Mouse (Mus musculus): ENCODE results near the gene Dgke.

- TF ChIP-seq CTCF (IDR thresholded peaks at IDR 0.05; ENCODE audit: control insufficient read depth, insufficient read depth, insufficient read length) (no peak), USF1 (IDR thresholded peaks at IDR 0.05; ENCODE audit: low read depth) (no peak), MYOD1 (IDR thresholded peaks at IDR 0.05; ENCODE audit: control insufficient read depth, insufficient read length, low read depth) (no peak), MAX (IDR thresholded peaks at IDR 0.05) (no peak), FOSL1 (IDR thresholded peaks at IDR 0.05; ENCODE audit: insufficient read depth, low read length, poor library complexity, severe bottlenecking) (no peak), CEBPB (IDR thresholded peaks at IDR 0.05; ENCODE audit: low read depth) (no peak)
Observed at GRCm38 (mm10) chr11:89092714-89093113, 26.1 kb upstream of the Dgke start.
